Mouse (Mus musculus): ENCODE measurements around the gene Igf1r.
"Not testable (repeated sequence)": the region's sequence is repeated elsewhere in the genome, so short reads cannot be mapped to it uniquely, and the experiment has no call there.

Gene Igf1r

DNA sequence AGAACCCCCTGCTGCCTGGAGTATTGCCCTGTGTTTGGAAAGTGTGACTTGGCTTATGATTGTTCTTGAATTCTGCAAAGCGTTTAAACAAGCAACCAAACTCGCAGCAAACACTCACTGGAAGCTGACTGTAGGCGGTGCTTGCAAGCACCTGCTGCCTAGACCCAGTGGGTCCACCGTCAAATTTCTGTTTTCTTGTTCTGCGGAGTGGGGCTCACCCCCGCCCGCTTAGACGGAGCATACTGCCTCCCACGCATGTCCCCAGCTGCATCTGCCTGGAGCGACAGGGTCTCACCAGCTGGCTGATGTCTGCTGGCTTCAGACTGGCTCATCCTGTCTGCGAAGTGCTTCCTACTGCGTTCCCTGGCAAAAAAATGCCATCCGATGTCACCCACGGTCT, 311.9 kb downstream of the Igf1r start:
- DNase-seq (ENCODE audit: low read depth, low spot score) = no peak

DNA sequence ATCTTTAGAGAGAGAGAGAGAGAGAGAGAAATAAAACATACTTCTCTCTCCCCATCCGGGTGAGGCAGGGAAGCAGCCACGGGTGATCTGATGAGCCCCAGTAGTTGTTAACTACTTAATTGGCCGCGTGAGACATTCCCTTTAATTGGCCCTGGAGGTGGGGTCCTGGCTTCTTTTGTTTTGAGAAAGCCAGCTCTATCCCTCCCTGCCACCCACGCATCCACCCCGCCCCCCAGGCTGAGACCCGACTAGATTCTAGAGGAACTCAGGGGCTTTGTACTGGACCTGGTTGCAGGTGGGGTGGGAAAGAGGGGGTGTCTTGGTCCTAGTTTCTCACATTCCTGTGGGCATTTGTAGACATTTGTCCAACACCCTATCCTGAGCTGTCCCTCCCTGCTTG, 312.8 kb downstream of the Igf1r start:
- no peak for DNase-seq (ENCODE audit: low read depth, low spot score)

DNA sequence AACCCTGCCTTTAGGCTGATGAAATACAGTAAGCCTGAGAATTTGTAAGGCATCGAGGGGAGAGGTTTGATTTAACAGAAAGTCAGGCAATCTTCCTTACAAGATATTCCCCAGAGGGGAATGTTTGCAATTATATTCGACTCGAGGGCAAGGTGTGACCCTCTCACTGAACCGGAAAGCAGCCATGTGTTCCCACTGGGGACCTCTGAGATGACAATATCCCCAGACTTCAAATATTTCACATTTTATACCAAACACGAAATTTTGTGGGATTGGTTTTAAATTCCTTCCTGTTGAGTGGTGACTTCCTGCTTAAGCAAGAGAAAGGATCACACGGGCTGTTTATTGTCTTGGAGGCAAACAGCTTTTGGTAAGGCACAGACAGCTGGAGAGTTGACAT, 314.1 kb downstream of the Igf1r start:
- DNase-seq (ENCODE audit: low read depth, low spot score) = no peak

DNA sequence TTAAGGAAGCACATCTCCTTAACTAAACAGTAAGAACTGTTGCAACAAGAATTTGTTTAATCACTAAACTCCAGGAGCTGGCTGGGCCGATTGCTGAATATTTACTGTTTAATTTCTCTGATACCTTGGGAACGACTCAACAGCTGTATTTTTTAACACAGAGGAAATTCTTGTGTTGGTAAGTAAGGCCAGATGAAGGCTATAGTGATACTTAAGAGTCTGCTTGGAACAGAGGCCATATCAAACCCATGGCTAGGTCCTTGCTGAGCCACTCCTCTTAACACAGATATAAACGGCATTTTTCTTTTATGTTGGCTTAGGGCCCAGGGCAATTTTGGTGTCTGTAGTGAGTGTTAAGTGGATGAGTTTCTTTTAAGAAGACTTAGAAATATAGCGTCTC, 317.9 kb downstream of the Igf1r start:
- DNase-seq (ENCODE audit: low read depth, low spot score) = no peak

DNA sequence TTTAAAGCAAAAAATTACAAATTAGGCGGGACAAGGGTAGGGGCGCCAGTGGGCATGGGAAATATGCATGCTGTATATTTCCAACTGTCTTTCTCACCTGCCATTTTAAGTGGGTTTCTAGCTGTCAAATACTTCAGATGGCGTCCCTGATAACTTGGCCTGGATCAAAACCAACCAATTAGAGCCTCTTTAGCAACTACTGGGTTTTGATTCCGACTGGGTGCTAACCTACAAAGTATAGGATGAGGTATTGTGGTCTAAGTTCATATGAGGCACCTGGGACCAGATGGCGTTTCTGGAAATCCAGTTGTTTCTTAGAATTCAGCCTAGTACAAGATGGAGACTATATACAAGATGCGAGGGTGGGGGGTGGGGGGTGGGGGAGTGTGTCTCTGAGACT, 319.2 kb downstream of the Igf1r start:
- DNase-seq (ENCODE audit: low read depth, low spot score) = no peak

DNA sequence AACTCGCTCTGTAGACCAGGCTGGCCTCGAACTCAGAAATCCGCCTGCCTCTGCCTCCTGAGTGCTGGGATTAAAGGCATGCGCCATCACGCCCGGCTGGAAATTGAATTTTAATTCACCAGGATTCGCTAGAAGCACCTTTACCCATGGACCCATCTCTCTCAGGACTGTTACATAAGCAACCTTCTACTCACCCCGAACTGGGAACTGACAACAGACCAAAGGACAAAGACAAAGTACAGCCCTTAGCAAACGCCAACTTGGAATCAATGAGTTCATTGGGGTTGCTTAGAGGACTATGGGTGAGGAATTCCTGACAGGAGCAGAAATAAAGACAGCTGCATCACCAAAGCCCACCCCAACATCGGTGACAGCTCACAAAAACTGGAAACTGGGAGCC, 320.0 kb downstream of the Igf1r start:
- DNase-seq (ENCODE audit: low read depth, low spot score) = no peak

DNA sequence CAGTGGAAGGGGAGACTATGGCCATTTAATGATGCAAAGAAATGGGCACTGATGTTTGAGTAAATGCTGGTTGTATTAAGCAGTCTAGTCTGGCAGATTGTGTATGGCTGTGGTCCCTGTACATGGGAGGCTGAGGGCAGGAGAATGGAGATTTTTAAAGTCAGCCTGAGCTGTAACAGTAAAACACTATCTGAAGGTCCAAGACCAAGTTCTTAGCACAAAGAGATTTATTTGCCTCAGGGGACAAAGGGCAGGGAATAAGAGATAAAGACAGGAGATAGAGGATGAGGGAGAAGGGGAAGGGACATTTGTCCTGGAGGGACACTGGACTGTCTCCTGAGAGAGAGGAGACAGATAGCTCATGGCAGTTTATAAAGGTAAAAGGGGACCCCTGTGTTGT, 320.9 kb downstream of the Igf1r start, which contains the start of gene Fam169b:
TSS of gene Fam169b (plus strand) at position 325 of the 400 bp plus-strand sequence.
- no peak for DNase-seq (ENCODE audit: low read depth, low spot score)

DNA sequence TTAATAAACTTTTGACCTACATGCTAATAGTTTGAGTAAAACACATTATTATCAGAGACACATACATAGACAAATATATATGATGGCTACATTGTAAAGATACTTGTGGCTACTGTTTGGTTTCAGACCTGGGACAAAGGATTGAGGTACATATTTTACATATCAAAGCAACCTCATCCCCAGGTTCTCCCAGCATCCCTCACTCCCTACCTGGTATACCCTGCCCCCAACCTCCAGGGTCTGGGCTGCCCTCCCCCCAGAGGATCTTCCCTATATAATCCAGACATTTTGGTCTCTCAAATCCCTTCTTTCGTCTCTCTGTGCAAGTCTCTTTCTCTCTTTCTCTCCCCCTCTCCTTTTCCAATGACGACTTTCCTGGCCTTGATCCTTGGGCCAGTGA, 321.6 kb downstream of the Igf1r start:
- no peak for DNase-seq (ENCODE audit: low read depth, low spot score)

DNA sequence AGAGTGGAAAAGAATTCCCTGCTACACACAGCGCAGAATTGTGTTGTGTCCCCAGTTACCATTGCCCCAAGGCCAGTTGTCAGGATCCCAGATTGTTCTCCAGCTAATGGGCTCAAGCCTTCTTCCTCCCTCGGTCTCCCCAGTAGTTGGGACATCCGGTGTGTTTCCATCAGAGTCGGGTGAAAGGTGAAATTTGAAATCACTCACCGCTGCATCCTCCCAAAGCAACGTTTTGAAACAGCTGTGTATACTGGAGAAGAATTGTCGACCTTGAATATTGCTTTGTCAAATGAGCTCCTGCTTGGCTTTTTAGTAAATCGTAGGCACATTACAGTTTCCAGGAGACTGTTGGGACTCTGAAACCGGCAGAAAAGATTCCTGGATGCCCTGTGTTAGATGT, 322.3 kb downstream of the Igf1r start:
- no peak for DNase-seq (ENCODE audit: low read depth, low spot score)

DNA sequence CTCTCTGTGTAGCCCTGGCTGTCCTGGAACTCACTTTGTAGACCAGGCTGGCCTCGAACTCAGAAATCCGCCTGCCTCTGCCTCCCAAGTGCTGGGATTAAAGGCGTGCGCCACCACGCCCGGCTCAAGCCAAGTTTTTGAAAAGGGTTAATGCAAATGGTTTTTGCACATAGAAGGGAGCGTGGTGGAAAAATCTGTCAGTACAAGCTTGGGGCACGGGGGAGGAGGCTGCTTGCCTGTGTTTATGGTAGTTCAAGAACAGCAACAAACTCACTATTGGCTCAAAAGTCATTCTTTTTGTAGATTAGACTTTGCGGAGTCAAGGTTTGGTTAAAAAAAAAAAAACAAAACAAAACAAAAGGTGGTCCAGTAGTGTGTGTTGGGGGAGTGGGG, 322.8 kb downstream of the Igf1r start:
- DNase-seq (ENCODE audit: low read depth, low spot score) = not testable (repeated sequence)

DNA sequence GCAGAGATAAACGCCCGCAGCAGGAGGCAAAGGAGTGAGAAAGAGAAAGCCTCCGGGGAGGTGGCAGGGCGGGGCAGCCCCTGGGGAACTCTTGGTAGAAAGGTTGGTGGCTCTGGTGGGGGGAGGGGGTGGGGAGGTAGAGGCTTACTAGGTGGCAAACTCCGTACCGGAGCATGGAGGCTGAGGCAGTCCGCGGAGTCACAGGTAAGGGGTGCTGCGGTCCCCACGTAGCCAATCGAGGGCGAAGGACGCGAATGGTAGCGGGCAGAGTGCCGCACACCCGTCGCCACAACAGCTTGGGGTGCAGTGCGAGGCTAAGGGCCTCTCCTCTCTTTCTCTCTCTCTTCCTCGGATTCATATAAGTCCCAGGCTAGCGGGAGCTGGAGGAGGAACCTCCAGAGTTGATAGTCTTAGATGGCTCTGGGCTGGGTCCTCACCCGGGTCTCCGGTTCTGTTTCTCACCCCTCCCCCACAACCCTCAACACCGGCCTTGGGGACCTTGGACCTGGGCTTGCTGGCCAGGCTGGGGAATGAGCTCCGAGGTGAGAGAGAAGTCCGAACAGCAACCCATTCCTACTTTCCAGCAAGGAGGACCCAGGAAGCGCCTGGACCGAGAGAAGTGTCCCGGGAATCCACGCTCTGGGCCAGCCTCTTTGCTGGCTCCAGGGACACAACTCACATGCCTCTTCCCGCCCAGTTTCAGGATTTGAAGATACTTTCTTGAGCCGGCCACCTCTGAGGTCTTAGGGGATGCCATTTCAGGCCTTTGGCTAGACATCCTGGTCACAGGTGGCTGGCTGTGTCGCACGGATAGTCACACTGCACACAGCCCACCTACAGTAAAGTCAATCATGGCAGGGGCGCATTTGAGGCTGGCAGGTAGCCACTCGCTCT, 323.5 kb downstream of the Igf1r start:
- DNase-seq (ENCODE audit: low read depth, low spot score) = no peak

DNA sequence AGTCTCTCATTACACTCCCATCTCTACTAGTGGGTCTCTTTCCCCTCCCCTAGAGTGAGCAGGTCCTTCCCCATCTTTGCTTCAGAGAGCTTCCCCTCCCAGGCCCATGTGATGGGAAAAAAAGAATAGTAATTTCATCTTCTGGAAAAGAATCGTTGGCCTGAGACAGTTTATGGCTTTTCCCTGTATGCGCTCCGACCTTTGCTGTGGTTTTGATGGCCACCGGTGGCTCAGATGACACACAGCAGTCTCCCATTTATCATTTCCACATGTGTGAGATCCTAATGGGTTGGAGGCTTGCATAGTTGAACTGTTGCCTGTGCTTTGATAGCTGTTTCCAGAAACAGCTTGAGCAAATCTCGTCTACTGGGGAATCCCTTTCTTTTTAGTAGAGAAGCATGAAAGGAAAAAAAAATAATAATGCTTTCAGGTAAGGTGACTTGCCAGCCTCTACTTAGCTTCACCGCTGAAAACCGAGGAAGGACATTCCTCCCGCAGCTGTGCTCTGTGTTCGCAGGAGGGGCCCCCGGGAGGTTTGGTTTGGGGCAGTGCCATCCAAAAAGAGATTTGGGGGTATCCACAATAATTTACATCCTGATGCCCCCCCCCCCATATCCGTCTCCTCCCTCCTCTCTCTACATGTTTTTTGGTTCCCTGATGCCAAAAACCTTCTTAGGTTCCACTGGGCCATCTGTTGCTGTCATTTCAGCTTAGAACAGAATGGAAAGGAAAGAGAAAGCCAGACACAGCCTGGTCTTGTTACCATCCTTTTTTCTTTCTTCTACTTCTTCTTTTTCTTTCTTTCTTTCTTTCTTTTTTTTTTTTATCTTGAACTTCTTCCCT, 324.6 kb downstream of the Igf1r start:
- DNase-seq (ENCODE audit: low read depth, low spot score) = no peak

DNA sequence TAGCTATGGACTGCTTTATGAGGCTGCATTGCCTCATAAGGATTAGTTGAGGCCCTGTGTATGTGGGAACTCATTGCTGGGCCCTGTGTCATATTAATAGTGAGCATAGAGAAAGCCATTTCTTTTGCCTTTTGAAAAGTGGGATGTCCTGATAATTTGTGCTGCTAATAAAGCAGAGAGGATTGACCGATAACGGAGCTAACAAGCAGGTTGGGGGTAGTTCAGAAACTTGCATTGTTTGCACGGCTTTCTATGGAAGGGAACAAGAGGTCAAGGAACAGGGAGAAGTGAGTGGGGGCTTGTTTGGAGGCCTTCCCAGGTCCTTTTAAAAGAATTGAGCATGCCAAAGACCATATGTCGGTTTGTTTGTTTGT, 325.3 kb downstream of the Igf1r start:
- no peak for DNase-seq (ENCODE audit: low read depth, low spot score)

DNA sequence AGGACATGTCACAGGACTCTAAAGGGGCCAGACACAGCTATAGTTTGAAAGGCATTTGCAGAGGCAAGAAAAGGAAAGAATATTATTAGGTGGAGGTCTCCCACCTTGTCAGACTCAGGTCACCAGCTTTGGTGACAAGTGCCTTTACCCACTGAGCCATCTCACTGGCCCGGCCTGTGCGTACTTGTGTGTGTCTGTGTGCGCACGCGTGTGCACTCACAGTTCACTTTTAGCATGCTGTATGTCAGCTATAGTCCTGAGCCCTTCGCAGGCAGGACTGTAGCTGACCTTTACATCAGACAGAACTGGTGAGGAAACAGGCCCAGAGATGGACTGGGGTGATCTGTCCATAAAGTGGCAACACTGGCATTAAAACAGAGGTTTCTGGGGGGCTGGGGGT, 325.8 kb downstream of the Igf1r start:
- DNase-seq (ENCODE audit: low read depth, low spot score) = no peak

DNA sequence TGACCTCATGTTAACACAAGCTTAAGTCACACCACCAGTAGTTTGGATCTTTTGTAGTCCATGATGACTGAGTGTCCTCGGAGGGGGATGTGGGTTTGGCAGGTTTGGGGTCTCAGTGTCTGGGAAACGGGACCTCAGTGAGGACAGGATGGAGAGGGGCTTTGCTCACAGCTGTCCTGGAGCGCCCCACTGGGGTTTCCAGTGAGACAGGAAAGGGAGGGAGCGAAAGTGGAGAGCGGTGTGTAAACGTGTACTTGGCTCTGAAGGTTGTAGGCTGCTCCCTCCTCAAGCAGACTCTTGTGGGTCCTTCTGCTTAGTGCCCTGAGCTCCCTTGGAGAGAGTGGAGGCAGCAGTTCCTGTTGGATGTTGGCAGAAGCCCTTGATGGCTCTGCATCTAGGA, 326.3 kb downstream of the Igf1r start:
- no peak for DNase-seq (ENCODE audit: low read depth, low spot score)

DNA sequence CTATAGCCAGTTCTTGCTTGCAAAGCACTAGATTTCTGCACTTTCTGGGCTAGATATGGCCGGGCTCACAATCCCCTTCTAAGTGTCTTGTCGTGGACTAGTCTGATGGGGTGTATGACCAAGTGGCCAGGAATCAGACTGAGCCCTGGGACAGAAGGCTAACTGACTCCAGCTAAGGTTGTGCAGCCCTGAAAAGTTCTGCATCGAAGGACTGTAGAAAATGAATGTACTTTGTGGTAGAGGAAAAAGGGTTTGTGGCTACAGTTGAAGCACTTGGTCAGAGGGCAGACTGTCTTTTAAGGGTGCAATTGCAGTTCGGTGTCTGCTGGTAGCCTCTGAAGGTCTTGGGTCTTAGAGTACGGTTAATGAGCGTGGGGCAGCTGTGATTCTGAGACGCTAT, 326.9 kb downstream of the Igf1r start:
- no peak for DNase-seq (ENCODE audit: low read depth, low spot score)

DNA sequence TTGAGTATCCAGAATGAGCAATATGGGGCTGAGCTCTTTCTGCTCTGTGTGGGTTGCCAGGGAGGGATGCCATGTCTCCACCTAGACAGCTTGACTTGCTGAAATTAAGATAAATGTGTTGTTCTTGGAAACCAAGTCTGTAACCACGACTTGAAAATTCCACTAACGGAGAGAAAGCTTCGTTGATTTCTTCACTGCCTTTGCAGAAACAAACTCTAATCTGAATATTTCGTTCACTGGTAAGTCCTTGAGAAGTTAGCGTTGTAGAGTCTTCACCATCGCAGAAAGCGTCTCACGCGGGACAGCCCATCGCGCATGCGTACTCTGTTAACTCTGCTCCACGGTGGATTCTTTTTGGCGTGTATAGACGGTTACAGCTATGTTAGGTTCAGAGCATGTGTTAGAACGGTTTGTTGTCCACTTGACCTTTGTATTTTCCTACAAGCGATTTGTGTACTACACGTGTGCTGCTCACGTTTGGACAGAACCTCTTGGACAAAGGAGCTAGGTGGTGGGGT, 327.8 kb downstream of the Igf1r start:
- no peak for DNase-seq (ENCODE audit: low read depth, low spot score)

DNA sequence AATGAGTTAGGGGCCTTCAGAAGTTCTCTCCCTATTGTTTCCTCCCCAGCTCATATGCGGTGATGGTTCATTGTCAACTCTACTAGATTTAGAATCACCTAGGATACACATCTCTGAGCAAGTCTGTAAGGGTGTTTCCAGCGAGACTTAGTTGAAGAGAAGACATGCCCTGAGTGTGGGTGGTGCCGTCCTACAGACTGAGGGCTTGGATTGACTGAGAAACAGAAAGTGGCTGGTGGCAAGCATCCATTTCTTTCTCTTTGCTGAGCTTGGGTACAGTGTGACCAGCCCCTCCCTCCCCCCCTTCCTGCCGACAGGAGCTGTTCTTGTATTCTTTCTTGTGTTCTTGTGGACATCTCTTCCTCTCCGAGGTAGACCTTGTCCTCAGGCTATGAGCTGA, 328.7 kb downstream of the Igf1r start:
- DNase-seq (ENCODE audit: low read depth, low spot score) = no peak

DNA sequence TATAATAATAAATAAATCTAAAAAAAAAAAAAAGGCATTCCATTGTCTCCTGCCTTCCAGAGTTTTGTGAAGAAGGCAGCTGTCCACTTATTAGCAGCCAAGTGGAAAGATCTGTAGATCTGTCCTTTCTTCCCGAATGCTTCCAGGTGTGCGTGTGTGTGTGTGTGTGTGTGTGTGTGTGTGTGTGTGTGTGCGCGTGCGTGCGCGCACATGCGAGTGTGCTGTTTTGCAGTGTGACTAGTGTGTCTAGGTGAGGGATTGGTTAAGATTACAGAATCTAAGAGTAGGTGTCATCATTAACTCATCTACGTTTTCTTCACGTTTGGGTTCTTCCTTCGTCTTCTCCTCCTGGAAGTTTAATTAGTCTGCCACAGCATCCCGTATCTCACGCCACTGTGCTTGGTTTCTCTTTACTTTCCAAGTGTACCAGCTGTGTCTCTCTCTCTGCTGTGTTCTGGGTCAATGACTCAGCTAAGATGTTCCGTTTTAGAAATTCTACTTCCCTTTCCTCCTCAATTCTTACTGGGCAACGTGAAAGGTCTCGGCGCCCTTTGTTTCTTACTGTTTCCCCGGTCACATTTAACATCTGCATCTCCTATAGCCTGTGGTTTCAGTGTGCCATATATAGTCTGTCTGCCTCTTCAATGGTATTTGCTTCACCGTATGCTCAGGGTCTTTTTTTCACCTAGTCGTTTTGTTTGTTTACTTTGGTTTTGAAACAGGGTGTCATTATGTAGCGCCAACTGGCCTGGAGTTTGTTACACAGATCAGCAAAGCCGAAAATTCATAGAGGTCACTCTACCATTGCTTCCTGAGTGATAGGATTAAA, 329.9 kb downstream of the Igf1r start:
- no peak for DNase-seq (ENCODE audit: low read depth, low spot score)

DNA sequence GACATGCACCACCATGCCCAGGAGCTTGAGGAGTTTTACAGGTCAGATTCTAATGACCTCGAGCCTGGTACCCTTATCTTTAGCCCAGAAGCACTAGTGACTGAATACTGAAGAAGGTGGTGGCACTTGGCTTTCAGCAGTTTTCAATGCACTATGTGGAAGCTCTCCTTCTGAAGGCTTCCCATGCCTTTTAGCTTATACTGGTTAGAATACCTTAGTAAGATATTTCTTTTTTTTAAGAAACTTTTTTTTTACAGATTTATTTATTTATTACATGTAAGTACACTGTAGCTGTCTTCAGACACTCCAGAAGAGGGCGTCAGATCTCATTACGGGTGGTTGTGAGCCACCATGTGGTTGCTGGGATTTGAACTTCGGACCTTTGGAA, 330.5 kb downstream of the Igf1r start:
- DNase-seq (ENCODE audit: low read depth, low spot score) = not testable (repeated sequence)
